Mouse (Mus musculus) erythroblast, embryonic 14.5 days (primary cell): ENCODE data around the gene Pfkfb1.

ENCODE experiments used
- GATA1 ChIP-seq: IDR thresholded peaks from 2 replicates; pipeline ENCODE4 v1.6.1; 2012; ENCODE audit warnings: low read length, inconsistent platforms, mixed read lengths
- TAL1 ChIP-seq: IDR thresholded peaks from 3 replicates; pipeline ENCODE4 v1.6.1; 2012; ENCODE audit warnings: low read length, inconsistent platforms, mixed read lengths

DNA sequence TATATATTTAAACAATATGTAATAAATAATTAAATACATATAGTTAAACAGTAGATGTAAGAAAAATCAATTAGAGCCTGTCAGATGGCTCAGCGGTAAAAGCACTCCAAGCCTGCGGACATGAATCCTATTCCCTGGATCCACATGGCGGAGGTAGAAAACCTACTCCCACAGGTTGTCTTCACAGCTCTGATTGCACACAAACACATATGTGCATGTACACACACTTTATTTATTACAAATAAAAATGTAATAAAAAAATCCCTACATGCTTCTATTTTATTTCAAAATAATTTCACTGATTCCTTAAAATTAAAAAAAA lies 69.7 kb downstream of the Pfkfb1 start:
- TF ChIP-seq TAL1 (no peak), GATA1 (no peak)
